Mouse (Mus musculus) layer of hippocampus, adult 9-10 months (tissue): Measurements from ENCODE around the gene Pkig.

Source experiments
- DNase-seq: peaks from one replicate; pipeline ENCODE4 v3.0.0; 2022; ENCODE audit warnings: low spot score

Gene Pkig

DNA sequence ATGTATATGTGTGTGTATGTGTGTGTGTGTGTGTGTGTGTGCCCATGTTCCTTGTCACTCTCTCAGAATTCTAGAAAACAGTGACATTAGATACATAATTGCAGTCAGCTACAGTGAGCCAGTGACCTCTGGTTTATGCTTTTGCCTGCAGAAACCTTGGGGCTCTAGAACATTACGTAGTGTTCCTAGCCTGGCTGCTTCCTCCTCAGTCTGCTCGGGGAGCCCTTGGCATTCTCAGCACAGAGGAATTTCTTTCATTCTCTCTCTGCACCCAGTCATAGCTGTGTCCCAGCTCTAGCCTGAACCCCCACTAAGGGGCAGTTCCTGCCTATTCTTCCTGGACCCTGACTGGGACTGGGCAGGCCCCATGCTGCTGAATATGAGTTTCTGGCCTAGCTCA is 100.0 kb downstream of the Pkig start:
- DNase-seq, result no peak

DNA sequence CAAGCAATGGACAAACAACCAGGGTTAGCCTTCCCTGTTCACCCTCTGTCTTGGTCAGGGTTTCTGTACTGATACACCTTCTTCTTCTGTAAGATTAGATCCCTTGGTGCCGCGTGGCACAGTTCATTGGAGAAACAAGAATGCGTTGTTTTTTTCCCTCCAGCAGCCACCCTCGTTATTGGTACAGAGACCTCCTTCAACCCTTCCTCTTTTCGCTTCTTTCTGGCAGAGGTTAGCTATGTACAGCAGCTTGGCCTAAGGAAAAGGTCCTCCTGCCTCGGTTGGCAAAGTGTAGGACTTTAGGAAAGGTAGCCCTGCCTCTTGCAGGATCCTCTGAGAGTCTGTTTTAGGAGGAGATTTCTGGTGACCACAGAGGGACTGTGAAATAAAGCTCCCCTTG is 102.4 kb downstream of the Pkig start:
- no peak for DNase-seq

DNA sequence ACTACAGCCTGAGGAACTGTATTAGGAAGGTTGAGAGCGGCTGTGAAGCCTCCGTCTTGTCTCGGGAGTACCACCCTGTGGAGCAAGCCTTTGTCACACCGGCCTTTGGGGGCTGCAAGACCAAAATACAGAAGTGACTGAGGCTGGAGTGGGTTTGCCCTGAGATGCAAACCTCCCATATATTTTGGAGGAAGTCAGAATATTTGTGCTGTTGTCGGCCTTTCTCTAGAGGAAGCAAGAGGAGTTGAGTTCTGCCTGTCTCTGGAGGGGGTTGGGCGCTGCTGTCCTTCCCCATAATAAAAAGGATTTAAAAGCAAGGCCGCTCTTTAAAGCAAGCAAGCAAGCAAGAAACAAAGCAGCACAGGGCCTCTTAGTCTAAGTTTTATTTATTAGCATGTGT is 103.2 kb downstream of the Pkig start:
- DNase-seq, result no peak

DNA sequence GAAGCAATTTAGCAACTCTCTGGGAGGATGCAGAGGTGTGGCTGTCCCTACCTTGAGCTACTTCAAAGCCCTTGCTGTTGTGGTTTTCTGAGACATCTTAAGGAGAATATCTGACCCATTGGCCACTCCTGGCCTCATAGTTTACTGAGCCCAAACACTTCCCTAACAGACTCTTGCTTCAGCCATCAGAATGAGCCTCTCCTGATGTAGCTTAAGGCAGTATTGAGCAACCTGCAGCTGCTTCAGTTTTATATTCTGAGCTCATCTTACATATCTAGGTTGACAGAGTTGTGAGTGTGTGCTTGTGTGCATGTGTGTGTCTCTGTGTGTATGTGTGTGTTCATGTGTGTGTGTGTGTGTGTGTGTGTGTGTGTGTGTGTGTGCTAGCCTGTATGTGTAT is 108.1 kb downstream of the Pkig start:
- DNase-seq, result no peak

DNA sequence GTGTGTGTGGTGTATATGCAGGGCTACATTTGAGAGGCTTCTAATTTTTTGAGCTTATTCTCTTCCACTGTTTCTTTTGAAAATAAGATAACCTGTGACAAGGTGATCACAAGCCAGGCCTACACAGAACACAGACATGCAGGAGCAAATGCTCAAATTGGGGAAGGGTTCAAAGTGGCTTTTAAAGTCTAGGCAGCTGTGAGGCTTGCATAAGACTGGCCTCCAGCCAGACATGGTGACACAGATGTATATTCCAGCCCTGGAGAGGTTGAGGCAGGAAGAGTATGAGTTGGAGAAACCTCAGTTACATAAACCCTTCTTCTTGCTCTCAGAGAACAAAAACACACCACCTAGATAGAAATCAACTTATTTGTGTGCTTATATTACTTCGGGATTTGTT is 108.7 kb downstream of the Pkig start:
- DNase-seq, result no peak

DNA sequence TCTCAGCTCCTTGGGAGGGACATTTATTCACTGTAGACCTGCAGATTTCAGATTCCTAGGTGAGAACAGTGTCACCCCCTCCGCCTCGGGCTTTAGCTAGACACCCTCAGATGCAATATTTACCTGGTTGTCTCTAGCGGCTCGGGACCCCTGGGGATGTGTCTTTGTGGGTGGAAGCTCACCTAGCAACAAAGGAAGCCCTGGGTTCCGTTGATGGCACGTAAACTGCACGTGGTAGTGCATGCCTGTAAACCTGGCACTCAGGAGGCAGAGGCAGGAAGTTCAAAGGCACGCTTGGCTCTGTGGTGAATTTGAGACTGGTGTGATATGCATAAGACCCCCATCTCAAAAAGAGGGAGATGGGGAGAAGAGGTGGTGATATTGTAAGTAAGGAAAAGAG is 112.5 kb downstream of the Pkig start:
- no peak for DNase-seq
